Mouse (Mus musculus) adrenal gland, postnatal 14 days (tissue): ENCODE measurements around the gene Gm20388. TPM values are rescaled to one million over a fixed set of nuclear protein-coding genes. Genes with fewer than 3 reads are reported as not detected.
A peak's percentile ranks its signal among the peaks of the same experiment; 100 is the strongest.
"Not testable (repeated sequence)": the region's sequence is repeated elsewhere in the genome, so short reads cannot be mapped to it uniquely, and the experiment has no call there.

Source experiments
- DNase-seq: peaks from one replicate; pipeline ENCODE4 v3.0.0; 2021; ENCODE audit warnings: mixed read lengths
- total RNA-seq: library from RNA; stranded (reverse); gene quantifications from 2 replicates; pipeline ENCODE4 v1.2.3, GENCODE M21; 2021

Gm20388 gene
- total RNA-seq, 1 experiment from 2014 or later: 17.6 TPM

DNA sequence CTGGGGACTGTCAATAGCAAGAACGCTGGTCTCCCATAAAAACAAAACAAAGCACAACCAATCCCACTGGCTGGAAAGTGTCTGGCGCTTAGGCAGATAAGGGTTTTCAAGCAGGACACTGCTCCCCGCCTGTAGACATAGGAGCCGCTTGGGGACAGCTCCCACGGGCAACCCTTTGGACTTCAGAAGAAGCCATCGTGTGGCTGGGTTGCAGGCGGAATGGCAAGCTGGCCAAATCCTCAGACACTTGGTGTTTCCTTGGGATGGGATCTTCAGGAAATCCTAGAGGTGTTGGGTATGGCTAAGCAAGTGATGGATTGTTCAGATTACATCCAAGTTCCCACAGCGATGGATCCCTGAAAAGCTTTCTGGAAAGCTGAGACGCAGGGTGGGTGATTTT lies 3603.5 kb downstream of the Gm20388 start:
- DNase-seq: no peak

DNA sequence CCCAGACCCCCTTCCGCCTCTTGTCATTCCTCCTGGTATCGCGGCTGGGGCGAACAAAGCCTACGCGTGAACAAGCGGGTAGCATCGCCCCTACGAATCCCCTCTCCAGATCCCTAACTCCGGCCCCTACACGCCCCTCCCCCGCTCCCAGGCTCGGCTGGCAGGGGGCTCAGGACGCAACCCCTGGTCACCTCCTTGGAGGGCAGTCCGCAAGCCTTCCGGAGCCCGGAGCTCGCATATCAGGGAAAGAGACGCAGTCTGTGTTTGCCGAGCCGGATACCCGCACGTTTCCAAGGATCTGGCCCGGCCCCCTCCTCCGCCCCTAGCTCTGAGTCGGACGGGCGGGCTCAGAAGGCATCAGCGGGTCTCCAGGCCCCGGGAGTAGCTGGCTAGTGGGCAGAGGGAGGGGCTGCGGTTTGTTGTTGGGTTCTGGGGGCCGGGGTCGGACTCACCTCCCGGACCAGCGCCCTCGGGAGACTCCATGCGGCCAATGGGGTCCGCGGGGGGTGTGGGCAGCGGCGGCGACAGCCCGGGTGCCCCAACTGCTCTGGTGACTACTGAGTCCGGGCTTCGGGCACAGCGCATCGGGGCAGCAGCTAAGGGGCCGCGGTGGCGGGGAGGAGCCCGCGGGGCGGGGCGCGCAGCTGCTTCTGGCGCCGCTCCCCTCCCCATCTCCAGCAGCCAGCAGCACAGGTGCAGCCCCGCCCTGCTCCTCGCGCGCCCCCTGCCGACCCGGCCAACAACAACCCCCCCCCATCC lies 3604.3 kb downstream of the Gm20388 start, which contains the start of gene Dbndd1:
Gene Dbndd1 (minus strand): TSS at position 683 of the 759 bp plus-strand sequence.
- peak; percentile 50 for DNase-seq

DNA sequence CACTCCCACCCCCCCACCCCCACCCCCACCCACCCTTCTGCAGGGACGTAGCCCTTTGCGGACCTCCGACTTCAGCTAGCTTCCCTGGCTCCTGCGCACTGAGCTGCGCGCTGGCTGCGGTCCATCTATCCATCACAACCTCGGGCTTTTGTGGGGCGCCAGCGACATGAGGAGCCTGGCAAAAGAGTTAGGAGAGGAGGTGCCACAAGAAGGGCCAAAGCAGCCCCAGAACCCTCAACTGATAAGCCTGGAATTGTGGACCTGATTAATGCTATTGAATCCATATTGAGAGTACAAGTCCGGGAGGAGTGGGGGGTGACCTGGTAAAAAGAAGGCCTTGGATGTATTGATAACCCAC lies 3604.9 kb downstream of the Gm20388 start:
- DNase-seq: no peak

DNA sequence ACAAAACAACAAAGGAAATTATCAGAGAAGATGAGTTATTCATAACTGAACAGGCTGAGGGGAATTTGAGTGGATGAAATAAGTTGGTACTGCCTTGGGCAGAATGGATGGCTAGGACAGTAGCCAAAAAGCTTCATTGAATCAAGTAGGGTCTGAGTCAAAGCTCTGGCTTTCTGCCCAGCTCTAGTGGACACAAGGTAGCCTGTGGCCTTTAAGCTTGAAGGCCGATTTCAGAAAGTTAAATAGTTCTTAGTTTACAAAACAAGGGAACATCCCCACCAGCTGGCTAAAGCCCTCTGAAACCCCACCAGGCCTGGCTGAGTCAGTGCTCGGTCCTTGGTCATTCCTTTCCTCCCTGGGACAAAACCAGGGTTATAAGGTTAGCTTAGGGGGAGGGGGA lies 3606.0 kb downstream of the Gm20388 start:
- peak; percentile 89 for DNase-seq

DNA sequence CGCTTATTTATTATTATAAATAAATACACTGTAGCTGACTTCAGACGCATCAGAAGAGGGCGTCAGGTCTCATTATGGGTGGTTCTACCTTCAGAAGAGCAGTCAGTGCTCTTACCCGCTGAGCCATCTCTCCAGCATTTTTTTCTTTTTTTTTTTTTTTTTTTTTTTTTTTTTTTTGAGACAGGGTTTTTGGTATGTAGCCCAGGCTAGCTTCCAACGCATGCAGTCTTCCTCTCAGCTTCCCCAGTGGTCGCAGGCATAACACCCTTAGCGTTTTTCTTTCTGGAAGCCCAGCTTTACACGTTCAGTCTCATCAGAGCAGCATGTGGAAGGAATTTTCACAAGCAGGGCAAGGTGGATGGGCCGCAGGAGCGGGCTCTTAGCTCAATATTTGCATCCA lies 3607.5 kb downstream of the Gm20388 start:
- DNase-seq: no peak

DNA sequence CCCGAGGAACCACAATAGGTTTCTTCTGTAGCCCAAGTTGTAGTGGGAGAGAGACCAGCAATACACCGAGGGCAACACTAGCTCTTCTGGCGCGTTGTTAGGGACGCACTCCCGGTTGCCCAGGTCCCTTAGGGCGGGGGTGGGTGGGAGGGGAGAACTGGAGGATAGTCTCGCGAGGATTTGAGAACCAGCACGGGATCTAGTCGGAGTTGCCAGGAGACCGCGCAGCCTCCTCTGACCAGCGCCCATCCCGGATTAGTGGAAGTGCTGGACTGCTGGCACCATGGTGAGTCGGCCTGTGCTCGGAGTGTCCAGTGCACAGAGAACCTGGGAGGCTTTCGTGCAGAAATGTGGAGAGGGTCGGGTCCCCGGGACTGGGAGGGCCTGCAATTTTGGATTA lies 3608.0 kb downstream of the Gm20388 start, which contains the start of gene Gas8:
Gene Gas8 (plus strand): TSS at position 168 of the 400 bp plus-strand sequence.
- DNase-seq: peak; percentile 94

DNA sequence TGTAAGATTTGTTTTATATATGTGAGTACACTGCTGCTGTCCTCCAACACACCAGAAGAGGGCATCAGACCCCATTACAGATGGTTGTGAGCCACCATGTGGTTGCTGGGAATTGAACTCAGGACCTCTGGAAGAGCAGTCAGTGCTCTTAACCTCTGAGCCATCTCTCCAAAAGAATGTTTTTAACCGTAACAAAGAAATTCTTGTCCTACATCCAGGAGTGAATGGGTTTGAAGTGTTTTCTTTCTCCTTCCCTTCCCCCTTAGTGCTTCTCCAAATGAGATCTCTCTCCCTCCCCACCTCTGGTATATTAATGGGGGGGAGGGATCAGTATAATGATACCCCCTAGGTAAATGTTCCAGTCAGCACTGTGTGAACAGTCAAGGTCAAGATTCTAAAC lies 3609.4 kb downstream of the Gm20388 start:
- not testable (repeated sequence) for DNase-seq

DNA sequence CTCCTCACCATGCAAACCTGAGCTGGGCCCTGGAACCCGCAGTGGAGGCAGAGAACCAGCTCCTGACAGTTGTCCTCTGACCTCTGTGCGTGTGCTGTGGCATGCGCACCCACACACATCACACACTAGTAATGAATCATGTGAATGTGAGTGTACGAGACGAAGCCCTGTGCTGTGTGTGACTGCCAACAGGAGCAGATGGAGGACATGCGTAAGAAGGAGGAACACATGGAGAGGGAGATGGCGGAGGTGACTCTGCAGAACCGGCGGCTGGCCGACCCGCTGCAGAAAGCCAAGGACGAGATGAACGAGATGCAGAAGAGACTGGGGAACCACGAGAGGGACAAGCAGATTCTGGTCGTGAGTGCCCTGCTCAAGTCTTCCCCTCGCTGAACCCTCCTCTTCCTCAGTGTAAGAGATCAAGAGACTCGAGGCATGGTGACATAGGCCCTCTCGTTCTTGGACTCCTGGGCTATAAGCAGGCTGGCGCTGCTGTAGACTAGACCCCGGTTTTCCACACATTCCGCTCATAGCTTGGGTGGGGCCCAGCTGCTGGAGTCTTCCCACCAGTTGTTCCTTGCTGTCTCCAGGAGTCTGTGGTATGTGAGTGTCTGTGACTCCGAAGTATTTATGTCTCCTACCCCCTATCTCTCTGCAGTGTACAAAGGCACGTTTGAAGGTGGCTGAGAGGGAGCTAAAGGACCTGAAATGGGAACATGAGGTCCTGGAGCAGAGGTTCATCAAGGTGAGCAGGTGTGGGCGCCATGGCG lies 3617.3 kb downstream of the Gm20388 start:
- no peak for DNase-seq

DNA sequence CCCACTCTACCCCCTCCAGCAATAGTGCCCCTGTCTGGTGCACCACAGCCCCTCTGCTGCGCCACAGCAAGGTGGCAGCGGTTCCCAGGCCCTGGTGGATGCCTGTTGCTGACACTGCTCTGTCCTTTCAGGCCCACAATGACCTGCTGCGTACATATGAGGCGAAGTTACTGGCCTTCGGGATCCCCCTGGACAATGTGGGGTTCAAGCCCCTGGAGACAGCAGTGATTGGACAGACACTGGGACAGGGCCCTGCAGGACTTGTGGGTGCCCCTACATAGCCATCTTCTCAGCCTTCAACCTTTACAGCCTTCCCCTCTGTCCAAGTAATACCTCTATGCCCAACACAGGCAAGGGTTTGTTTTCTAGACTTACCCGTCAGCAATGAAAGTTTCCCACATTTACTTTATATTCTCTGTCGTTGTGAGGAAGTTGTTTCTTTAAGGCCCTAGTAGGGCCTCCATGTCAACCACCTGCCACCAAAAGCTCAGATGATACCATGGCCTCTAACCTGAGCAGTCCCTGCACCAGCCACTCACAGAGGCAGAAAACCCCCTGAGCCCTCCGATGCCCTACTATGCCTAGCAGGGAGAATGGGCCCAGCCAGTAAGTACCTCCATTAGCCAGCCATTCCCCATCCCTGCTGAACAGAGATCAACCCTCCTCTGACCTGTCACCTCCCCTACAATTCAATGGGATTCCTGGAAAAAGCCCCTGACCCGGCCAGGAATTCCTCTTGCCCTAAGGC lies 3625.8 kb downstream of the Gm20388 start:
- no peak for DNase-seq

DNA sequence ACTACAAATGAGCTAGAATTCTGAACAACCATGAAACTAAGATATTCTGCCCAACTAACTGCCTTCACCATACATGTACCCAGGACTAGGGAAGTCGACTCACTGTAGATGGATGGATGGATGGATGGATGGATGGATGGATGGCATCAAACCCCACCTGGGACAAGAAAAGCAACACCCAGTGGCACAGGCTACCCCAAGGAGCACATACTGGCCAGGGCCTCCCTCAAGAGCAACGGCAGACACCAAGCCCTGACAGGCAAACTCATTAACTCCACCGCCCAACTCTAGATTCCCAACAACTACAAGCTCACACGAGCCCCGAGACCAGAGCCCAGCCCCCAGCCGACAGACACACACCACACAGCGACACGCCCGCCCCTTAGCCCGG lies 3626.3 kb downstream of the Gm20388 start:
- DNase-seq: no peak

DNA sequence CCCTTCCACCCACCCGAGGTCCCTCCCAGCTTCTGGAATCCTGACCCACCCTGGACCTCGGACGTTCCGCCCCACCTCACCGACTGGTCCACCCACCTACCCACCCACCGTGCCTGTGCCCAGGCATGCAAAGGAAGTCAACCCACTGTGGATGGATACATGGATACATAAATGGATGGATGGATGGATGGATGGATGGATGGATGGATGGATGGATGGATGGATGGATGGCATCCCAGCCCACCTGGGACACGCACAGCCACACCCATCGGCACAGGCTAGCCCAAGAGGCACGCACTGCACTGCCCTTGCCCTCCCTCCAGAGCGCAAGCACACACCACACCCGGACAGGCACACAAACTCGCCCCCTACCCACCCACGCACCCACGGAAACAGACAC lies 3627.0 kb downstream of the Gm20388 start:
- DNase-seq: not testable (repeated sequence)

DNA sequence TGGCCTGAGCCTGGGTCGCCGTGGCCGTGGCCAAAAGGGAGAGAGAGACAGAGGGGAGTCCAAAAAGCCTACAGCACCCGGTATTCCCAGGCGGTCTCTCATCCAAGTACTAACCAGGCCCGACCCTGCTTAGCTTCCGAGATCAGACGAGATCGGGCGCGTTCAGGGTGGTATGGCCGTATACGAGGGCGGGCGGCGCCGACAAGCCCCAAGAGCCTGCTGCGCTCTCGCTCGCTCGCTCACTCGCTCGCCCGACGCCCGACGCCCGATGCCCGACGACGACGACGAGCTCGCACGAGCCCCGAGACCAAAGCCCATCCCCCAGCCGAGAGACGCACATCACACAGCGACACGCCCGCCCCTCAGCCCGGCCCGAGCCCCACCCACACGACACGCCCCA lies 3653.6 kb downstream of the Gm20388 start:
- DNase-seq: not testable (repeated sequence)

DNA sequence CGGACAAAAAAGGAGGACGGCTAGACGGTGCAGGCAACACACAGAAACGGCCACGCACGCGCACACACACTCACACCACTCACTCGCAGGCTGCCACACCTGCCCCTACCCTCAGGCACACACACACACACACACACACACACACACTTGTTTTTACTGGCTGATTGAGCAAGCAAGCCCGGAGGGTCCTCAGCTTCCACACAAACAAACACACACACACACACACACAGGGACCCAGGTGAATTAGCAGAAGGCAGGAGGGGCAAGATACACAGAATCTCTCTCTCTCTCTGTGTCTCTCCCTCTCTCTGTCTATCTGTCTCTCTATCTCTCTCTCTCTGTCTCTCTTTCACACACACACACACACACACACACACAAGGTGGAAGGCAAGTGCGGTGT lies 3664.7 kb downstream of the Gm20388 start:
- DNase-seq: peak; percentile 8

DNA sequence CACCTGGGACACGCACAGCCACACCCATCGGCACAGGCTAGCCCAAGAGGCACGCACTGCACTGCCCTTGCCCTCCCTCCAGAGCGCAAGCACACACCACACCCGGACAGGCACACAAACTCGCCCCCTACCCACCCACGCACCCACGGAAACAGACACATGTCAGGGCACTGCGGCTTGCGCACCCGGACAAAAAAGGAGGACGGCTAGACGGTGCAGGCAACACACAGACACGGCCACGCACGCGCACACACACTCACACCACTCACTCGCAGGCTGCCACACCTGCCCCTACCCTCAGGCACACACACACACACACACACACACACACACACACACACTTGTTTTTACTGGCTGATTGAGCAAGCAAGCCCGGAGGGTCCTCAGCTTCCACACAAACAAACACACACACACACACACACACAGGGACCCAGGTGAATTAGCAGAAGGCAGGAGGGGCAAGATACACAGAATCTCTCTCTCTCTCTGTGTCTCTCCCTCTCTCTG lies 3690.1 kb downstream of the Gm20388 start:
- DNase-seq: peak; percentile 2

DNA sequence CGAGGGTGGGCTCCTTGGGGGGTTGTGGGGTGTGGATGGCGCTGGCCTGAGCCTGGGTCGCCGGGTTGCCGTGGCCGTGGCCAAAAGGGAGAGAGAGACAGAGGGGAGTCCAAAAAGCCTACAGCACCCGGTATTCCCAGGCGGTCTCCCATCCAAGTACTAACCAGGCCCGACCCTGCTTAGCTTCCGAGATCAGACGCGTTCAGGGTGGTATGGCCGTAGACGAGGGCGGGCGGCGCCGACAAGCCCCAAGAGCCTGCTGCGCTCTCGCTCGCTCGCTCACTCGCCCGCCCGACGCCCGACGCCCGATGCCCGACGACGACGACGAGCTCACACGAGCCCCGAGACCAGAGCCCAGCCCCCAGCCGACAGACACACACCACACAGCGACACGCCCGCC lies 3690.8 kb downstream of the Gm20388 start:
- DNase-seq: not testable (repeated sequence)

DNA sequence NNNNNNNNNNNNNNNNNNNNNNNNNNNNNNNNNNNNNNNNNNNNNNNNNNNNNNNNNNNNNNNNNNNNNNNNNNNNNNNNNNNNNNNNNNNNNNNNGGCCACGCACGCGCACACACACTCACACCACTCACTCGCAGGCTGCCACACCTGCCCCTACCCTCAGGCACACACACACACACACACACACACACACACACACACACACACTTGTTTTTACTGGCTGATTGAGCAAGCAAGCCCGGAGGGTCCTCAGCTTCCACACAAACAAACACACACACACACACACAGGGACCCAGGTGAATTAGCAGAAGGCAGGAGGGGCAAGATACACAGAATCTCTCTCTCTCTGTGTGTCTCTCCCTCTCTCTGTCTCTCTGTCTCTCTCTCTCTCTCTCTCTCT lies 3702.0 kb downstream of the Gm20388 start:
- DNase-seq: not testable (repeated sequence)

DNA sequence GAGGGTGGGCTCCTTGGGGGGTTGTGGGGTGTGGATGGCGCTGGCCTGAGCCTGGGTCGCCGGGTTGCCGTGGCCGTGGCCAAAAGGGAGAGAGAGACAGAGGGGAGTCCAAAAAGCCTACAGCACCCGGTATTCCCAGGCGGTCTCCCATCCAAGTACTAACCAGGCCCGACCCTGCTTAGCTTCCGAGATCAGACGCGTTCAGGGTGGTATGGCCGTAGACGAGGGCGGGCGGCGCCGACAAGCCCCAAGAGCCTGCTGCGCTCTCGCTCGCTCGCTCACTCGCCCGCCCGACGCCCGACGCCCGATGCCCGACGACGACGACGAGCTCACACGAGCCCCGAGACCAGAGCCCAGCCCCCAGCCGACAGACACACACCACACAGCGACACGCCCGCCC lies 3712.9 kb downstream of the Gm20388 start:
- DNase-seq: not testable (repeated sequence)

DNA sequence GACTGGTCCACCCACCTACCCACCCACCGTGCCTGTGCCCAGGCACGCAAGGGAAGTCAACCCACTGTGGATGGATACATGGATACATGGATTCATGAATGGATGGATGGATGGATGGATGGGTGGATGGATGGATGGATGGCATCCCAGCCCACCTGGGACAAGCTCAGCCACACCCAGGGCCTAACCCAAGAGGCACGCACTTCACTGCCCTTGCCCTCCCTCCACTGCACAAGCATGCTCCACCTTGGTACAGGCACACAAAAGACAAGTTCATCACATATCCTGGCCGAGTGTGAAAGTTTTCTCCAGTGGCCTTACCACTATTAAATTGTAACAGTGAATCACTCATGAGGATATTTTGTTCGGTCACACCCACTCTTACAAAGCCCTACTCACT lies 3713.6 kb downstream of the Gm20388 start:
- DNase-seq: no peak

DNA sequence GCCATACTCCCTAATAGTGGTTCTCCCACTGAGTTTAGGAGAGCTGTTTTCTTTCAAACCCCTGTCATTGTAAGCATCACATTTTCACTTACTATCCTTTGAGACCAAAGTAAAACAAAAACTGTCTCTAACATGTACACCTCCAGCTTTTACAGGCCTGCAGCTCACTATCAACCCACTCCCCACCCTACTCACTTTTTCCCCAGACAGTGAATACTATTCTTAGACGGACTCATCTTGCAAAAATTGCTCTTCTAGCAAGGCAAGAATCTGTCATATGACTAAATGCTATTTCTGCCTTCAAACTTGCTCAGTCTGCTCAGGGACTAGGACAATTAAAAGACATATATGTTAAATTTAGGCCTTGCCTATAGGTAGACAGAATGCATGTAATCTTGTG lies 3714.1 kb downstream of the Gm20388 start:
- DNase-seq: no peak

DNA sequence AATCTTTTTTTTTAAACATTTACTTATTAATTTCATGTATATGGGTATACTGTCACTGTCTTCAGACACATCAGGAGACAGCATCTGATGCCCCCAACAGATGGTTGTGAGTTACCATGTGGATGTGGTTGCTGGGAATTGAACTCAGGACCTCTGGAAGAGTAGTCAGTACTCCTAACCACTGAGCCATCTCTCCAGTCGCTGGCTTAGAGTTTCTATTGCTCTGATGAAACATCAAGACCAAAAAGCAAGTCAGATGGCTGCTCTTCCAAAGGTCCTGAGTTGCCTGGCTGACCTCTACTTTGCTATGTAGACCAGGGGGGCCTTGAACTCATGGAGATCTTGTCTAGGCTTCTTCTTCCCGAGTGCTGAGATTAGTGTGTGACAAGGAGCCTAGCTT lies 3715.1 kb downstream of the Gm20388 start:
- no peak for DNase-seq

DNA sequence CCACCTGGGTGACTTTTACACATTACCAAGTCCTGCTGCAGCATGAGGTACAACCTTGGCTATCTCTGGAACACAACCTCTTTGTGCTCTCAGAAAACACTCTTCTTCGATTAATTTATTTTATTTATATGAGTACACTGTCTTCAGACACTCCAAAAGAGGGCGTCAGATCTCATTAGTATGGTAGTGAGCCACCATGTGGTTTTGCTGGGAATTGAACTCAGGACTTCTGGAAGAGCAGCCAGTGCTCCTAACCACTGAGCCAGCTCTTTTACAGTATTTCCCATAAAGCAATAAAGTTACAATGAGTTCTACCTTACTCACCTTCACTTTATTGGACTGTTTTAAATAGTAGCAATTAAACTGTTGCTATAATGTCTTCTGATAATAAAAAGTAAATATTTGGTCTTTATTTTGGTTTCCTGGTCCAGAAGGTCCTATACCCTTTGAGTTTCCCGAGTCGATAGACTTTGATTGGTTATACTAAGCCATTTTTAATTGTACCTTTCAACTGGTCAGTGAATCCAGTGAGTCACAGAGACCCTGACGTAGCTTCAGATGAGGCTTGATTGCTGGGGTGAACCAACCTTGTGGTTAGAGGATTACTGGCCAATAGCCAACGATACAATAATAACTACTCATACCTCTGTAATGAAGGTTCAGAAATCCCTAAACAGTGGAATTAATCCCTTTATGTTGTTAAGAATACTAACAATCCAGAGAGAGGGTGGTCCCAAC lies 3716.9 kb downstream of the Gm20388 start:
- DNase-seq: no peak
